Mouse (Mus musculus) cerebellum, adult (tissue): ENCODE measurements around the gene Cacnb1.
A peak's percentile ranks its signal among the peaks of the same experiment; 100 is the strongest.

ENCODE experiments used
- ATAC-seq: cut with Nextera tagmentation; 2 replicates; pipeline ENCODE4 v1.9.2; 2017; ENCODE audit warnings: mild to moderate bottlenecking, moderate library complexity, mixed read lengths; ENCODE audit not compliant: insufficient number of reproducible peaks, low FRiP score, low TSS enrichment

Gene Cacnb1

DNA sequence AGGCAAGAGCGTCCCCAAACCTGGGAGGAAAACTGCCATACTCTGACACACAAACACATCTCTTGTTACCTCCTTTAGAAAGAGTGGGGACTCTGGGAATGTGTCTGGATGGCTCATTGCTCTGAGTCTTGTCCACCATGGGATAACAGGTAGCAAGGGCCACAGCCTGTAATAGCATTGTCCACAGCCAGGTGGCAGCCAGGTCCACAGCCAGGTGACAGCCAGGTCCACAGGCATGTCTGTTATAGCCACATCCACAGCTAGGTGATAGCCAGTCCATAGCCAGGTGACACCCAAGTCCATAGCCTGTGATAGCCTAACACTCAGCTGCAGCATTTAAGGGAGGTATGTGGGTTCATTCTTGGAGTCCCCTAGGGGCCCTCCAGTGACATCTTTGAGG is 61.9 kb downstream of the Cacnb1 start:
- ATAC-seq, result 0 out of 2 replicates have a peak, but pooled peaks have one; percentile 36

DNA sequence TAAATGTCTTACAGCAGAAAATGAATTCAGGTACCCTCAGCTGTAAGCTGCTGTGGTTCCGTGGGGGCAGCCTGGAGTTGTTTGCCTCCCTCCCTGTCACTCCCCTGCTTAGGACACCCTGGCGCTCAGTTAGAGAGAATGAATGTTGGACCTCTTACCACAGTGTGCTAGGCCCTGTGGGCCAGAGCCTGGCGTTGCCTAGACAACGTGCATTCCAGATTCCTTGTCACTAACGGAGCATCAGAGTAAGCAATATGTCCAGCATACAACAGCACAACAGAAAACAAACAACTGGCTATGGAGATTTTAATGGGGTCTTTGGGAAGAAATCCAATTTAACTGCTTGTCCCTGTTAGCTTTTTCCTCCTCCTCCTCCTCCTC is 63.5 kb downstream of the Cacnb1 start:
- ATAC-seq, result no peak

DNA sequence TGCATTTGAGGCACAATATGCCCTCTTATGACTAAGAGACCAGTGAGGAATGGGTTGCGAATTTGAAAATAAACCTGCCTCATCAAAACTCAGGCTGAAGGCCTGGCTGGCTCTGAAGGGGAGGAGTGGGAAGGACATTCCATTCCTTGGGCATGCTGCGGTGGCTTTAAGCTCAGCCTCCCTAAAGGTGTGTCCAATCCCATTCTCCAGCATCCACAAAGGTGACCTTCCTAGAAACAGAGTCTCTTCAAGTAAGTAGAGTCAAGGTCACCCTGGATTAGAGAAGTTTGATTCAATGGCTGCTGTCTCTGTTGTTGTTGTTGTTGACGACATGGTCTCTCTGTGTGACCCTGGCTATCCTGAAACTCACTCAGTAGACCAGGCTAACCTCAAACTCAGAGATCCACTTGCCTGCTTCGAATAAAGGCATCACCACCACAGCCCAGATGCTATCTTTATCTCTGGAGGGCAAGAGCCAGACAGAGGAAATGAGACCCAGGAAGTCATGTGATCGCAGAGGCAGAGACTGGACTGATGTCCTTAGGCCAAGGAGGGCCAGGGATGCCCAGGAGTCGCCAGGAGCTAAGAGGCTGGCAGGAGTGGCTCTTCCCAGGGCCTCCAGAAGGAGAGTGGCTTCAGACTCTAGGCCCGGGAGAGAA is 64.1 kb downstream of the Cacnb1 start:
- no peak for ATAC-seq

DNA sequence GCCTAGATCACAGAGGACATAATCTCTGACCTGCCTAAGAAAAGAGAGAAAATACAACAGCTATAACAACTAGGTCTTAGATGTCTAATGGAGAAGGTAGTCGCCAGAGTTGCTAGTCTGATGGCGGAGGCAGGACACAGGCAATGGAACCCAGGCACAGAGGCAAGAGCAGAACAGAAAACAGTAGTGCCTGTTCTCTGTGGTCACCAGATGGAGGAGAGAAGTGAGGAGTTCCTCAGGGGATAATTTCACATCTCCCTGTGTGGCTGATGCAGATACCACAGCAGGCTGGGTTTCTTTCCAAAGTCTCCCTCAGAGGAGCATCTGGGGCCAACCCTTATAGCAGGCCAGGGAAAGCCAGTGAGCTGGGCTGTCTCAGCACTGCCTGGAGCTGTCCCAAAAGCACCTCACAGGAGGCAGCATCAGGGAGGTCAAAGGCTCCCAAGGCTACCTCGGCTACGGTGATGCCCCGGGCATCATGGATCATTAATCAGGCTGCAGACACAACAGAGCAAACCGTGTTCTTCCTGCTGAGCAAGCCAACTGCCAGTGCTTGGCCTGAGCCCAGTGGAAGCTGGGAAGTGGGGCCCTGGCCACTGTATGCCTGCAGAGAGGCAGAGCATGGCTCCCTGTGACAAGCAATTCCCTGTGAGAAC is 65.8 kb downstream of the Cacnb1 start:
- ATAC-seq, result peak; percentile 78; the same call in 1 of the 2 replicates

DNA sequence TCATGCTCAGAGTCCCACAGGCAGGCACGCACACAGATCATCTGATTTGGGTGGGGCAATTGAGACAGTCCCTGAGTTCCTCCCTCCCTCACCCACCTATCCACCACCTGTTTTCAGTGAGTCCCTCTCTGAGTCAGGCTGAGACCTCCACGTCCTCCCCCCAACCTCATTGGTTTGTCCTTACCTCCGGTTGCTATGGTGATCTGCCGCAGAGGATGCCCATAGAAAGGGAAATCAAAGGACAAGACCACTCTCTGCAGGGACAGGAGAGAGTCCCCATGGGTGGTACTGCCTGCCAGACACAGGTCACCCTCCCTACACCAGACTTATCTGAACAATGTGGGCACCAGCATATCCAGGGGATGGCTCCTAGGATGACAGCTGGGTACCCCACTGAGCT is 66.9 kb downstream of the Cacnb1 start:
- ATAC-seq, result no peak

DNA sequence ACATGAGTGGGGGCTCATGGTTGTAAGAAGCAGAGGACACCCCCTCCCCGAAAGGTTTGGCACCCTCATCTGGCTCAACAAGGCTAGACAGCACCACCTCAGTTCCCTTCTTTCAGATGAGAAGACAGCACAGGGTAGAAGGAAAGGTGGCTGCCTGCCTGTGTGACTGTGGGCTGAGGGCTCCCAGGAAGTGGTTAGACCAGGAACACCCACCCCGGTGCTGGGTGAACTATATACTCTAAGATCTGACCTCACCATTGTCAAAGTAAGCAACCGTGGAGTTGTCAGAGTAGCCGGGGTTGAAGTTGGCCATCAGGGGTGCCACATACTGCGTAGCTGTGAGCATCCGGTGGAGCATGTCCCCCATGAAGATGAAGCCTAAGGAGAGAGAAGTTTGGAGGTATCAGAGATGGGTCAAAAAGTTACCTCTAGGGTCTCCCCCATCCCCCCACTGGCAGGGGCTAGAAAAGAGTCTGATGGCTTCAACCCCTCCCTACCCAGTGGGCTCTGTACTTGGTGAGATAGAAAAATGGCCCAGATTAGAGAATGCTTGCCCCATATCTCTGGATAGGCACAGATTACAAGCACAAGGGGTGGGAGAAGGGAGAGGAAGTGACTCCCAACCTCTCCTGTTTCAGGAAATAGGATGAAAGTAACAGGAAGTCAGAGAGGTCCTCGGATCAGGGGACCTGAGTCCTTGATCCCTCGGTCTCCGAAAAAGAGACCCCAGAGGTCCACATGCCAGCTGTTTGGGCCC is 67.5 kb downstream of the Cacnb1 start:
- ATAC-seq, result no peak

DNA sequence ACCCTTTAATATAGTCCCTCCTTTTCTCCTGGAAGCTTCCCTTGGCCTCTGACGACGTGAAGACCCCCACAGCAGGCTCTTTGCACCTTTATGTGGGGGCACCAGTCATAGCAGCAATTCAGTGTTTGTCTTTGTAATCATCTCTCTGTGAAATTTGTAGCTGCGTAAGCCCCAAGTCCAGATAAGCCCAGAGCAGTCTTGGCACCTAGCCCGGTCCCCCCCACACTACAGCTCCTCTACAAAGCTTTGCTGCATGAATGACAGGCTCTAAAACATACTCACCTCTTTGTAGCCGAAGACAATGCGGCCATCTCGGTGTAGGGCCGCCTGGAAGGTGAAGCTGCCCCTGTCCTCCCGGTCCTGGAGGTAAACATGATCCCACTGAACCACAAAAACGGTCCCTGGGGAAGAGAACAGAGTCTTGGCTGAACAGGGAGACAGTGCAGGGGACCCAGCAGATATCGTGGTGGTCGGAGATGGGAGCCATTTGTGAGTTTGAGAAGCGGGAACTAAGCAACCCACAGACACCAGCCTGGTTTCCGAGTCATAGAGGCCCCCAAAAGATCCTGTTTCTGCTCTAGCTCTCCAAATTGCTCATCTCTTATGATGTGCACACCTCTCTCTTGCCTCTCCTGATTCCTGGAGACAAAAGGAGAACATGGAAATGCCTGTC is 68.2 kb downstream of the Cacnb1 start:
- ATAC-seq, result no peak

DNA sequence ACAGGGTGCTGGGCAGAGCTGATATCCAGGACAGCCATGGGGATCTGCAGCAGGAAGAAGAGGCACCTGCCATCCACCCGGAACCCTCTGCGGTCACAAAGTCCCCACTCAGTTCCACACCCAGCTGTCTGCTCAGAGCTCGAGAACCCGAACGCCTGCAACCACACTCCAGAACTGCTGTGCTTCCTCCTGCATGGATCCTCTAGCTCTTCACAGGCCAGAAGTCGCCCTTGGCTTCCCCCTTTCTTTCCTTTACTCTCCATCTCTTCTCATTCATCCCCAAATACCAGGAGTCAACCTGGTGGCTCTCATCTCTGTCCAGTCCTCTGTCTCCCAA is 68.9 kb downstream of the Cacnb1 start:
- ATAC-seq, result no peak

DNA sequence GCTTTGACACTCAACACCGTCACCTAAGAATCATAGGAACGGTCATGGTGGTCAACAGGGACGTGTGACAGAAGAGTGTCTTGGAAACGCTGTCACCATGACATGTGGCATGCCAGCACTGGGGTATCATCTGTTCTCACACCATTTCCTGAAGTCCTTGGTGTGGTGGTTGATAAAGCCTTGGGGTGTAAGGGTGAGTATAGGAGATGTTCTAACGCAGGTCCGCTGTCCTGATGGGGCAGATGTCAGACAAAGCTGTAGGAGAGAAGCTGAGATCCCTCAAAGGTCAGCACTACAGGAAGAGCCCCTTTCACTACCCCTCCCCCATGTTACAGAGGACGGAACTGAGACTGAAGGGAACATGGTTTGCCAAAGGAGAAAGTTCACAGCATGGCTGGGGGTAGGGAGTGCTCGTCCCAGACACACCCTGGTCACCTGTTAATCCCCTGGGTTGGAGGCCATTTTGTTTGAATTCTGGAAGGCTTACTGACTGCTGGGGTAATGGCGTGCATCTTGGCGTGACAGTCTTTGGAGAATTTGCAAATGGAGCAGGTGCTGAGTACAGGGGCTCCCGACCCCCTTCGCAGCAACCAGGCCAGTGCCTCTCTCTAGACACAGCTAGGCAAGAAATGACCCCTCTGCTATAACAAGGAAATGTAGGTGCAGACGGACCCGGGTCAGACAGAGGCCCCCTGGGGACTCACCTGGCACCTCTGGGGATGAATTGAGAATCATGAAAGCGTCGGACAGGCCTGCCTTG is 69.5 kb downstream of the Cacnb1 start:
- ATAC-seq, result no peak

DNA sequence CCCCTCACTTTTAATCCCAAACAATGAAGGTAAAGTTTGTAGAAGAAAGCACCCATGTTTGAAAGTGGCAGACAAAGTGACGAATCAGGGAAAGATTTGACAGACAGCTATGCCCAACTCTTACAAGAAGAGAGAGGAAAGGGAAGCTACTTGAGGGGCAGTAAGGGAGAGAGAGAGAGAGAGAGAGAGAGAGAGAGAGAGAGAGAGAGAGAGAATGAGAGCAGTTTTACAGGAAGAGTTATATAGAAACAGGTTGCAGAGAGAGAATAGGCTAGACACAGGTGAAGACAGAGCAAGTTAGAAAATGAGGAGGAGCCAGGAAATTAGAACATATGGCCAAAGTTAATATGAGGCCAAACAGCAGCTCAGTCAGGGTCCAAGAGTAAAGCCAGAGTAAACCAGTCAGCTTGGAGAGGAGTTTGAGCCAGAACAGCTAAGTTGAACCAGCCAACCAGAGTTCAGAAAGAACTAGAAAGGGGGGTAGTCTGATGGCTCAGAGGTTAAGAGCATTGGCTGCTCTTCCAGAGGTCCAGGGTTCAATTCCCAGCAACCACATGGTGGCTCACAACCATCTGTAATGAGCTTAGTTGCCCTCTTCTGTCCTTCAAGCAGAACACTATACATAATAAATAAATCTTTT is 70.3 kb downstream of the Cacnb1 start:
- ATAC-seq, result no peak
